Mouse (Mus musculus) liver, postnatal 0 days (tissue): ENCODE data around the gene Nt5e.

Experiments
- CTCF ChIP-seq: sonication (generic); IDR thresholded peaks from 2 replicates; pipeline ENCODE4 v1.5.1; 2016; ENCODE audit warnings: antibody characterized with exemption, low read depth
- EP300 ChIP-seq: IDR thresholded peaks from 2 replicates; pipeline ENCODE4 v1.6.1; 2016; ENCODE audit warnings: antibody characterized with exemption, low read depth, mild to moderate bottlenecking

- TF ChIP-seq CTCF (no peak), EP300 (no peak)
Observed at GRCm38 (mm10) chr9:88319226-88319625, 7.8 kb upstream of the Nt5e start.
